Mouse (Mus musculus): ENCODE measurements around the gene Dennd5a. TPM values are rescaled to one million over a fixed set of nuclear protein-coding genes. Genes with fewer than 3 reads are reported as not detected.

The Dennd5a gene
- polyA plus RNA-seq, 1 experiment from 2014 or later: 66.1 TPM

DNA sequence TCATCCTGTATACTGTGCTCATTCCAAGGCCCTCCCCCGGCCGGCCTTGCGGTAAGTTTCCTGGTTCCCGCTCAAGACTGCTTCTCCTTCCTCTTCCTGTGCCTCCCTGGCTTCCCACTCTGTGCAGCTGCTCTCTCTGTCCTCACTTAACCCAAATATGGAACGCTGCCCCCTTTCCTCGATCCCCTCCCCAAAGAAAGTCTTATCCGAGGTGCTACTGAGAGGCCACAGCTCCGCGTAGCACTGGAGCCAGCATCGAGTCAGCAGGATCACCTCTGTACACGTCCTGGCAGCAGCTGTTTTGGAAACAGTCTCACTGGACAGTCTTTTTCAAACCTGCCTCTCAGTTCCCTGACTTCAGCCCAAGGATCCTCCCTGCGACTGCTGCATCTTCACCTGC, 81.1 kb downstream of the Dennd5a start:
- H3K4me3 ChIP-seq (ENCODE audit: control insufficient read depth in 1 of 2, insufficient read depth in 1 of 2, low read depth in 1 of 2, low read length in 2 of 2): 0 out of 4 replicates have a peak overlapping the region, but pooled peaks of 1 of the 2 experiments have one; percentile 3
- WGBS: 17% methylated on average over 12 of the region's 12 CpGs
- H3K9ac ChIP-seq (ENCODE audit: low read length): peak overlapping the region; percentile 46; the same call in 1 of the 2 replicates
- H3K4me1 ChIP-seq (ENCODE audit: control insufficient read depth in 2 of 2, insufficient read depth in 2 of 2, low read length in 2 of 2): peaks cover 6 to 7% of the 10 kb centered on the region in 2 experiments
- no peaks in the 10 kb centered on the region for H3K9me3 ChIP-seq (ENCODE audit: control insufficient read depth, low read length)
- no peaks in the 10 kb centered on the region for H3K27me3 ChIP-seq (ENCODE audit: control insufficient read depth, insufficient read depth, low read length)
- no peak; the same call in 1 of the 2 replicates for ATAC-seq (ENCODE audit: insufficient number of reproducible peaks, insufficient read depth, low FRiP score, low read depth)
- H3K36me3 ChIP-seq (ENCODE audit: control insufficient read depth, insufficient read depth, low read length): no peaks in the 10 kb centered on the region
- H3K4me2 ChIP-seq (ENCODE audit: low read length): peak overlapping the region; percentile 53
- H3K27ac ChIP-seq (replicated peaks in 1 of 2; ENCODE audit: control insufficient read depth in 1 of 2, insufficient read depth in 1 of 2, low read depth in 2 of 2, low read length in 2 of 2): no peak overlapping the region

DNA sequence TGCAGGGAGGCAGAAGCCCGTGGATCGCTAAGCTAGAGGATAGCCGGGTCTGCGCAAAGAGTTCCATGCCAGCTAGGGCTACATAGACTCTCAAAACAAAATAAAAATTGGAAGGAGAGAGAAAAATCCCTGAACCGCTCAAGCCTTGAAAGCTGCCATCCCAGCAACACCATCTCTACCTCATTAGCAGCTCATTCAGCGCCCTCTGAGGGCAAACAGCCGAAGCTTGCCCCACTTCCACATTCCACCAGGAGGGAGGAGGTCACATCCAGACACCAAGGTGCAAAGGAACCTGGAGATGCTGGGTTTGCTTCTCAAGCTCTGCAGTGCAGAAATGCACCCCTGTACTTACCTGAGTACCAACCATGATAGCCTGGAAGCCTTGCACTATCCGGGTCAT, 84.2 kb downstream of the Dennd5a start:
- no peak overlapping the region for H3K27ac ChIP-seq (replicated peaks in 1 of 2; ENCODE audit: control insufficient read depth in 1 of 2, insufficient read depth in 1 of 2, low read depth in 2 of 2, low read length in 2 of 2)
- H3K9me3 ChIP-seq (ENCODE audit: control insufficient read depth, low read length): no peaks in the 10 kb centered on the region
- ATAC-seq (ENCODE audit: insufficient number of reproducible peaks, insufficient read depth, low FRiP score, low read depth): no peak; the same call in 1 of the 2 replicates
- H3K27me3 ChIP-seq (ENCODE audit: control insufficient read depth, insufficient read depth, low read length): no peaks in the 10 kb centered on the region
- H3K4me1 ChIP-seq (ENCODE audit: control insufficient read depth in 2 of 2, insufficient read depth in 2 of 2, low read length in 2 of 2): peaks cover 6 to 7% of the 10 kb centered on the region in 2 experiments
- no peaks in the 10 kb centered on the region for H3K36me3 ChIP-seq (ENCODE audit: control insufficient read depth, insufficient read depth, low read length)
- WGBS: 48% methylated on average over 8 of the region's 8 CpGs
- no peak overlapping the region for H3K9ac ChIP-seq (ENCODE audit: low read length)
- no peak overlapping the region for H3K4me3 ChIP-seq (ENCODE audit: control insufficient read depth in 1 of 2, insufficient read depth in 1 of 2, low read depth in 1 of 2, low read length in 2 of 2)
- no peak overlapping the region for H3K4me2 ChIP-seq (ENCODE audit: low read length)

DNA sequence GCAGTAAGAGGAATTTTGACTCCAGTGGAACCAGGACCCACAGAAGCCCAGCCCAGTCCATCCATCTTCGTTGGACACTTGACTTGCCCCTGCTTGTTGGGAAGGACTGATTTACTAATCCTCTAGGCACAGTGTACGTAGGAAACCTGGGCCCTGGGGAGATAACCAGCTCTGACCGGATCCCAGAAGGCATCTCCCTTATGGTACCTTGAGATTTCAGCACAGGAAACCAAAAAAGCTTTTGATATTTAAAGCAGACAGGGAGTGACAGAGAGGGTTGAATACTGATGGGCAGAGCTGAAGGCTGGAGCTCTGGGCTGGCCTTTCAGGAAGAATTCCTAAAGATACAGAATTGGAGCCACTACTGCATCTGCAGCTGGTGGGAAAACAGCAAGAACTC, 84.7 kb downstream of the Dennd5a start:
- Histone ChIP-seq H3K27me3 (ENCODE audit: control insufficient read depth, insufficient read depth, low read length) (no peaks in the 10 kb centered on the region), H3K4me3 (ENCODE audit: control insufficient read depth in 1 of 2, insufficient read depth in 1 of 2, low read depth in 1 of 2, low read length in 2 of 2) (no peak overlapping the region), H3K9ac (ENCODE audit: low read length) (no peak overlapping the region), H3K4me2 (ENCODE audit: low read length) (no peak overlapping the region), H3K27ac (replicated peaks in 1 of 2; ENCODE audit: control insufficient read depth in 1 of 2, insufficient read depth in 1 of 2, low read depth in 2 of 2, low read length in 2 of 2) (no peak overlapping the region), H3K4me1 (ENCODE audit: control insufficient read depth in 2 of 2, insufficient read depth in 2 of 2, low read length in 2 of 2) (peaks cover 6 to 7% of the 10 kb centered on the region in 2 experiments), H3K9me3 (ENCODE audit: control insufficient read depth, low read length) (no peaks in the 10 kb centered on the region), H3K36me3 (ENCODE audit: control insufficient read depth, insufficient read depth, low read length) (no peaks in the 10 kb centered on the region)
- ATAC-seq (ENCODE audit: insufficient number of reproducible peaks, insufficient read depth, low FRiP score, low read depth): no peak
- 50% methylated on average over 3 of the region's 3 CpGs for WGBS

DNA sequence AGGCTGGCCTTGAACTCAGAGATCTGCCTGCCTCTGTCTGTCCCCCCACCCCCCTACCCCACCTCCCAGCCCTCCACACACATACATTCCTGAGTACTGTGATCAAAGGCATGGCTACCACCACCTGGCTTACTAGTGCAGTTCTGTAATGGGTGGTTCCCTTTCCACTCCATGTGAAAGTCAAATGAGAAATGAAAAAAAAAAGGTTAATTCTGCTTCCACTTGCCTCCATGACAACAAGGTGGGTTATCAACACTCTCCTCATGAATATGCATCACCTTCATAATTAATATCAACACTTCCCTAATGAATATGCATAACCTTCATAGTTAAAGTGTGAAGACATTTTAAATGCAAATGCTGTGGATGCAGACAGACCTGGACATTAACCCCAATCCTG, 85.2 kb downstream of the Dennd5a start:
- Histone ChIP-seq H3K9me3 (ENCODE audit: control insufficient read depth, low read length) (no peaks in the 10 kb centered on the region), H3K4me2 (ENCODE audit: low read length) (no peak overlapping the region), H3K36me3 (ENCODE audit: control insufficient read depth, insufficient read depth, low read length) (no peaks in the 10 kb centered on the region), H3K27me3 (ENCODE audit: control insufficient read depth, insufficient read depth, low read length) (no peaks in the 10 kb centered on the region), H3K27ac (replicated peaks in 1 of 2; ENCODE audit: control insufficient read depth in 1 of 2, insufficient read depth in 1 of 2, low read depth in 2 of 2, low read length in 2 of 2) (no peak overlapping the region), H3K4me1 (ENCODE audit: control insufficient read depth in 2 of 2, insufficient read depth in 2 of 2, low read length in 2 of 2) (peaks cover 6 to 7% of the 10 kb centered on the region in 2 experiments), H3K9ac (ENCODE audit: low read length) (no peak overlapping the region), H3K4me3 (ENCODE audit: control insufficient read depth in 1 of 2, insufficient read depth in 1 of 2, low read depth in 1 of 2, low read length in 2 of 2) (no peak overlapping the region)
- no peak for ATAC-seq (ENCODE audit: insufficient number of reproducible peaks, insufficient read depth, low FRiP score, low read depth)

DNA sequence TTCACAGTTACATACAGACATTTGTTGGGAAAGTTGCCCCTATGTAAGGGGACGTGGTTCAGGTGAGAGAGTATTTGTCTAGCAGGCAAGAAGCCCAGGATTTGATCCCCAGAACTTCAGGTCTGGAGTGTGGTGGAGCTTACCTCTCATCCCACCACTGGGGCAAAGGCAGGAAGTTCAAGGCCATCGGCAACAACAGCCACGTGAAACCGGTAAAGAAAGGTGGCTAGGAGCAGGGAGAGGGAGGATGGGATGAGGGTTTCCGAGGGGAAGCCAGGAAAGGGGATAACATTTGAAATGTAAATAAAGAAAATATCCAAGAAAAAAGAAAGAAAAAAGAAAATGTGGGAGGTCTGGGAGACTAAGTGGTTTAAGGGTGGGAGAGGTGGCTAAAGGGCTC, 87.1 kb downstream of the Dennd5a start:
- WGBS: 63% methylated on average over 5 of the region's 5 CpGs
- Histone ChIP-seq H3K27me3 (ENCODE audit: control insufficient read depth, insufficient read depth, low read length) (no peaks in the 10 kb centered on the region), H3K27ac (replicated peaks in 1 of 2; ENCODE audit: control insufficient read depth in 1 of 2, insufficient read depth in 1 of 2, low read depth in 2 of 2, low read length in 2 of 2) (no peak overlapping the region), H3K4me2 (ENCODE audit: low read length) (no peak overlapping the region), H3K36me3 (ENCODE audit: control insufficient read depth, insufficient read depth, low read length) (no peaks in the 10 kb centered on the region), H3K4me1 (ENCODE audit: control insufficient read depth in 2 of 2, insufficient read depth in 2 of 2, low read length in 2 of 2) (peaks cover 0 to 6% of the 10 kb centered on the region in 2 experiments; a peak in 1 of 4 replicates), H3K4me3 (ENCODE audit: control insufficient read depth in 1 of 2, insufficient read depth in 1 of 2, low read depth in 1 of 2, low read length in 2 of 2) (no peak overlapping the region), H3K9me3 (ENCODE audit: control insufficient read depth, low read length) (no peaks in the 10 kb centered on the region), H3K9ac (ENCODE audit: low read length) (no peak overlapping the region)
- ATAC-seq (ENCODE audit: insufficient number of reproducible peaks, insufficient read depth, low FRiP score, low read depth): no peak

DNA sequence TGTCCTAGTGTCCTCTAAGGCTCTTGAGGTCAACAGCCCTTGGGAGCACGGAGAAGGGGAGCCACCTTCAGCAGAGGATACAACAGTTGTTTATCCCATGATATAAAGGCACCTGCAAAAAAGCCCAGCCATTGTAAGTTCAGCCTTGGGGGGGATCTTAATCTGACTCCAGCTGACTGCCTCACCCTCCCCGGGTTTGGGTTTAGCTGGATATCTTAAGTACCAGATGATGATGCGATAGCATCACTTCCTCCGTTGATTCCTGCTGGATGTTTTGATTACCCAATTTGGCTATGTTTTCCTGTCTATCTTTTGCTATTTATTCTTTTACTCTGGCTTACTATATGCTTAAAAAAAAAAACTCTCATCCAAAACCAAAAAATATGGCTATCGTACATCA, 89.0 kb downstream of the Dennd5a start:
- ATAC-seq (ENCODE audit: insufficient number of reproducible peaks, insufficient read depth, low FRiP score, low read depth): no peak
- no peak overlapping the region for H3K9ac ChIP-seq (ENCODE audit: low read length)
- H3K27me3 ChIP-seq (ENCODE audit: control insufficient read depth, insufficient read depth, low read length): no peaks in the 10 kb centered on the region
- H3K27ac ChIP-seq (replicated peaks in 1 of 2; ENCODE audit: control insufficient read depth in 1 of 2, insufficient read depth in 1 of 2, low read depth in 2 of 2, low read length in 2 of 2): no peak overlapping the region
- H3K4me2 ChIP-seq (ENCODE audit: low read length): no peak overlapping the region
- H3K4me1 ChIP-seq (ENCODE audit: control insufficient read depth in 2 of 2, insufficient read depth in 2 of 2, low read length in 2 of 2): peaks cover 0 to 9% of the 10 kb centered on the region in 2 experiments; a peak in 1 of 4 replicates
- H3K4me3 ChIP-seq (ENCODE audit: control insufficient read depth in 1 of 2, insufficient read depth in 1 of 2, low read depth in 1 of 2, low read length in 2 of 2): no peak overlapping the region
- no peaks in the 10 kb centered on the region for H3K36me3 ChIP-seq (ENCODE audit: control insufficient read depth, insufficient read depth, low read length)
- no peaks in the 10 kb centered on the region for H3K9me3 ChIP-seq (ENCODE audit: control insufficient read depth, low read length)
- 66% methylated on average over 5 of the region's 5 CpGs for WGBS

DNA sequence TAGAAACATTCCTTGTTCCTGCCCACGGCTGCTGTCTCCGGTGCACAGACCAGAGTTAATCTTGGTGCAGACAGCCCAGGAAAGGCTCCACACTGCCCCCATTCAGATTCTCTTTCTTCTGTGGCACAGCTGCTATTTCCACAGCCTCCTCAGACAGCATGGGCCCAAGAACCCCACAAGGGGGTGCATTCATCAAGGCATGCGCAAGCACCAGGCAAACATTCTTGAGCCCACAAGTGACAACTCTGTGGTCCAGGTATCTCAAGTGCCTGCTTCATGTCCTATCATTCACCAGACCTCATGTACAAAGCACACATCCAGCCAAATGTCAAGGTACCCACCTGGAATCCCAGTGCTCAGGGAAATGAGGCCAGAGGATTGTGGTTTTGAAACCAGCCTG, 91.8 kb downstream of the Dennd5a start:
- no peak overlapping the region for H3K9ac ChIP-seq (ENCODE audit: low read length)
- peaks cover 5 to 24% of the 10 kb centered on the region in 2 experiments for H3K4me1 ChIP-seq (ENCODE audit: control insufficient read depth in 2 of 2, insufficient read depth in 2 of 2, low read length in 2 of 2)
- H3K4me3 ChIP-seq (ENCODE audit: control insufficient read depth in 1 of 2, insufficient read depth in 1 of 2, low read depth in 1 of 2, low read length in 2 of 2): no peak overlapping the region
- no peak overlapping the region for H3K27ac ChIP-seq (replicated peaks in 1 of 2; ENCODE audit: control insufficient read depth in 1 of 2, insufficient read depth in 1 of 2, low read depth in 2 of 2, low read length in 2 of 2)
- H3K27me3 ChIP-seq (ENCODE audit: control insufficient read depth, insufficient read depth, low read length): peaks cover 9% of the 10 kb centered on the region
- no peak overlapping the region for H3K4me2 ChIP-seq (ENCODE audit: low read length)
- no peaks in the 10 kb centered on the region for H3K36me3 ChIP-seq (ENCODE audit: control insufficient read depth, insufficient read depth, low read length)
- 21% methylated on average over 3 of the region's 3 CpGs for WGBS
- no peaks in the 10 kb centered on the region for H3K9me3 ChIP-seq (ENCODE audit: control insufficient read depth, low read length)
- ATAC-seq (ENCODE audit: insufficient number of reproducible peaks, insufficient read depth, low FRiP score, low read depth): no peak

DNA sequence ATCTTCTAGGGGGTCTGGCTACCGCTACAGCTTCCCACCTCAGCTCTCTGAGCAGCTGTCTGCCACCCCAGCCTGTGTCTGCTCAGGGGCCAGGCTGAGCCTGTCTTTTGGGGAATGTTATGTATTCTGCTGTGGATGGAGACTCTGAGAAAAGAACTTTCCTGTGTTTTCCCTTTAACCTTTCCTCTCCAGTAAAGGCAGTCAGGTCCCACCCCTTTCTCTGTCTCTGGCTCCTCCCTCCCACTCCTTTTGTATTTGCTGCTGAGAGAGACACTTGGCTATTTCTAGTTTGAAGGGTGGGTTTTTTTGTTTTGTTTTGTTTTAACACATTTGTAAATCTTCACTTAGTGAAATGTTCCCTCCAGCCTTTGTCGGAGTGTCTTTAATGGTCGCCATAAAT, 93.6 kb downstream of the Dennd5a start:
- Histone ChIP-seq H3K4me3 (ENCODE audit: control insufficient read depth in 1 of 2, insufficient read depth in 1 of 2, low read depth in 1 of 2, low read length in 2 of 2) (no peak overlapping the region), H3K4me1 (ENCODE audit: control insufficient read depth in 2 of 2, insufficient read depth in 2 of 2, low read length in 2 of 2) (peaks cover 5 to 24% of the 10 kb centered on the region in 2 experiments), H3K36me3 (ENCODE audit: control insufficient read depth, insufficient read depth, low read length) (no peaks in the 10 kb centered on the region), H3K4me2 (ENCODE audit: low read length) (no peak overlapping the region), H3K27me3 (ENCODE audit: control insufficient read depth, insufficient read depth, low read length) (peaks cover 9% of the 10 kb centered on the region), H3K9ac (ENCODE audit: low read length) (no peak overlapping the region), H3K9me3 (ENCODE audit: control insufficient read depth, low read length) (no peaks in the 10 kb centered on the region), H3K27ac (replicated peaks in 1 of 2; ENCODE audit: control insufficient read depth in 1 of 2, insufficient read depth in 1 of 2, low read depth in 2 of 2, low read length in 2 of 2) (no peak overlapping the region)
- 84% methylated on average over 3 of the region's 3 CpGs for WGBS
- no peak for ATAC-seq (ENCODE audit: insufficient number of reproducible peaks, insufficient read depth, low FRiP score, low read depth)

All from heart, embryonic 14.5 days (tissue).